Mouse (Mus musculus): Measurements from ENCODE around the gene Cdc42bpa. TPM values are rescaled to one million over a fixed set of nuclear protein-coding genes. Genes with fewer than 3 reads are reported as not detected.
A peak's percentile ranks its signal among the peaks of the same experiment; 100 is the strongest.

Cdc42bpa gene
- polyA plus RNA-seq, 1 experiment: 20.2 TPM

DNA sequence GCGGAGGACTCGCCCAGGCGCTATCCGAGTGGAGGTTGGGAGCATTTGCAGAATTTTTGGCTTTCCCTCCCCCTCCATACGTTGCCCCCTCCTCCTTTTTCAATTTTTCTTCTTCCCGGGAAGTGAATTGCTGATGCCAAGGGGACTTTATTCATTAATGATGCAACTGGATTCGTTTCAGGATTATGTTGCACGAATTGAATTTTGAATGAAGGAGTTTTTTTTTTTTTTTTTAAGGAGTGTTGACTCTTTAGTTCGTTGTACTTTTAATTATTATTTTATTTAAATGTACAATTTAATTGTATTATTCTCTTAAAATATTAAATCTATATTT, 238 bp downstream of the Cdc42bpa start:
- no peaks in the 10 kb centered on the region for H3K36me3 ChIP-seq (ENCODE audit: control insufficient read depth, insufficient read depth, low read length)
- H3K4me1 ChIP-seq (ENCODE audit: control insufficient read depth, insufficient read depth, low read length): peaks cover 10% of the 10 kb centered on the region; the same call in 1 of the 2 replicates
- H3K4me3 ChIP-seq (ENCODE audit: insufficient read depth, low read depth, low read length): peak overlapping the region; percentile 99
- no peaks in the 10 kb centered on the region for H3K27me3 ChIP-seq (replicated peaks; ENCODE audit: control insufficient read depth, insufficient read depth, low read length)
- H3K27ac ChIP-seq (ENCODE audit: insufficient read depth, low read depth, low read length): peak overlapping the region; percentile 95
- no peak for TF ChIP-seq CTCF (conservative IDR thresholded peaks at IDR 0.05; ENCODE audit: insufficient read depth, insufficient read length, low read depth, low read length)
- TF ChIP-seq POLR2A (IDR thresholded peaks at IDR 0.05; ENCODE audit: low read depth, low read length): no peak
- WGBS: under 1% methylated on average over 9 of the region's 9 CpGs
- DNase-seq: no peak

DNA sequence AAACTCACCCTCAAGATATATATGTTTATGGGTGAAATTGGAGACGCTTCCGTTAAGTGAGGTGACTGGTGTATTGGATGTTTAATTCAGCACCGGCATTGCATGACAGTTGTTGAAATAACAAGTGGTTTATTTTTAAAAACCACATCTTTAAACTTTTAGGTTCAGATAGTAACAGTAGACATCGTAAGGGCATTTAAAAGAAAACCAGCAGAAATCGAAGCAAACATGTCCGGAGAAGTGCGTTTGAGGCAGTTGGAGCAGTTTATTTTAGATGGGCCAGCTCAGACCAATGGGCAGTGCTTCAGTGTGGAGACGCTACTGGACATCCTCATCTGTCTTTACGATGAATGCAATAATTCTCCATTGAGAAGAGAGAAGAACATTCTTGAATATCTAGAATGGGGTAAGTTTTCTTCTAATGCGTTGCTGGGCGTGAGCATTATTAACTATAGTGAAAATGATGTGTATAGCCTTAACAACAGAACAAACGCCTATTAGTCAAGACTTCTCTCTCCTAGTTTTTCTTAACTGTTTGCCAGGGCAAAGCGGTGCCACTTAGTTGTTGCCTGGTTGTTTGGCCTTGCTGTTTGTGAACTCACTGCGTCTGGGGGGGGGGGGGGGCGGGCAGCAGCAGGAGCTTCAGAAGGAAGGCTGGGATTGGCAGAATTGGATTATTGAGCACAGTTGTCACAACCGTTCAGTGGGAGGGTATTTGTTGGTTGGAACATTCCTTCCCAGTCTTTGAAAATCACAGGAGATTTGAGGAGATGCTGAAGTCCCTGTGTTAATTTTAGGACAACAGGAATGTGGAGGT, 818 bp downstream of the Cdc42bpa start:
- no peaks in the 10 kb centered on the region for H3K36me3 ChIP-seq (ENCODE audit: control insufficient read depth, insufficient read depth, low read length)
- H3K27me3 ChIP-seq (replicated peaks; ENCODE audit: control insufficient read depth, insufficient read depth, low read length): no peaks in the 10 kb centered on the region
- H3K4me3 ChIP-seq (ENCODE audit: insufficient read depth, low read depth, low read length): peak overlapping the region; percentile 67
- WGBS: under 1% methylated on average over 16 of the region's 16 CpGs
- H3K4me1 ChIP-seq (ENCODE audit: control insufficient read depth, insufficient read depth, low read length): peaks cover 10% of the 10 kb centered on the region; the same call in 1 of the 2 replicates
- H3K27ac ChIP-seq (ENCODE audit: insufficient read depth, low read depth, low read length): no peak overlapping the region
- peak; percentile 18 for DNase-seq
- TF ChIP-seq CTCF (conservative IDR thresholded peaks at IDR 0.05; ENCODE audit: insufficient read depth, insufficient read length, low read depth, low read length): no peak

DNA sequence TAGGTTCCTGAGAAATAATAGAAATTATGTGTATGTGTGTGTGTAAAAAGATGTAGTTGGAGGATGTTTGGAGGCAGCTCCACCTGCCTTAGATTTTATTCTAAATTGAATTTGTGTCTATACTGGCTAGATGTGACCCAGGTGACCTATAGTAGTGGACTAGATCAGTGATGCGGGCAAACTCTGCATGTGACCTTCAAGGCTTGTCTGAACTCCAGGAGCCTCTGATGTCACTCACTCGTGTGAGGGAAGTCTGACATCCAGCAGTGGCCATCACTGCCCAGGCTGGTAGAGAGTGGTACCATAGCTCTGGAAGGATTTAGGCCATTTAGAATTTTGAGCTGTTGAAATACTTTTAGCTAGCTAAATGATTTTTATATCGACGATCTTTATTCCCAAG, 1.5 kb downstream of the Cdc42bpa start:
- Histone ChIP-seq H3K4me1 (ENCODE audit: control insufficient read depth, insufficient read depth, low read length) (peaks cover 10% of the 10 kb centered on the region; the same call in 1 of the 2 replicates), H3K27ac (ENCODE audit: insufficient read depth, low read depth, low read length) (no peak overlapping the region), H3K4me3 (ENCODE audit: insufficient read depth, low read depth, low read length) (peak overlapping the region; percentile 67), H3K27me3 (replicated peaks; ENCODE audit: control insufficient read depth, insufficient read depth, low read length) (no peaks in the 10 kb centered on the region), H3K36me3 (ENCODE audit: control insufficient read depth, insufficient read depth, low read length) (no peaks in the 10 kb centered on the region)
- peak; percentile 36 for DNase-seq
- 30% methylated on average over 4 of the region's 4 CpGs for WGBS
- no peak for TF ChIP-seq CTCF (conservative IDR thresholded peaks at IDR 0.05; ENCODE audit: insufficient read depth, insufficient read length, low read depth, low read length)
- TF ChIP-seq POLR2A (IDR thresholded peaks at IDR 0.05; ENCODE audit: low read depth, low read length): no peak

DNA sequence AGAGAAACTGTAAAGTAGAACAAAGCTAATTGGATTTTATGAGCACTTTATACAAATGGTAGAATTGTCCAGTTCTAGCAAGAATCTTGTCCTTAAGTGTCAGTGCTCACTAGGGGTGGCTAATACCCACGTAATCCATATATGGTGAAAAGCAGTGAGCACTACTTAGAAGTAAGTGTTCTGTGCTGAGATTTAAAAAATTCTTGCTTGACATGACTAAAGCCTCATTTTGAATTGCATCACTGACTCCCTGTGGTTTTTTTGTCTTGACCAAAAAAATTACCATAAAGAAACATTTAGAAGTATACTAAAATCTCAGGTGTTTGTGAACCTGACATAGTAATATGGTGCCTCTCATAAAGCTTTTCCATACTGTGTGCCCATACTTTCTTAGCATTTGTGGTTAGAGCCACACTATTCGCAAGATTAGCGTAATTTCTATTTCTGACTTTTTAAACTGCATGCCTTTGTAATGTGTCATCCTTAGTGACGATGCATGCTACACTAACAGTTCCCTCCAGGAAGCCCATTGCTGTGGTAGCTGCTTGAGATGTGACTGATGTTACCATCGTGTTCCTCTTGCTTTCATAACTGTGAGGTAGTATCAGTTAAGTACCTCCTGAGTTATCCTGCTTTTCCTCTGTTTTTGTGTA, 9.6 kb downstream of the Cdc42bpa start:
- Histone ChIP-seq H3K36me3 (ENCODE audit: control insufficient read depth, insufficient read depth, low read length) (no peaks in the 10 kb centered on the region), H3K27me3 (replicated peaks; ENCODE audit: control insufficient read depth, insufficient read depth, low read length) (no peaks in the 10 kb centered on the region), H3K4me3 (ENCODE audit: insufficient read depth, low read depth, low read length) (no peak overlapping the region), H3K4me1 (ENCODE audit: control insufficient read depth, insufficient read depth, low read length) (no peaks in the 10 kb centered on the region; the same call in 1 of the 2 replicates), H3K27ac (ENCODE audit: insufficient read depth, low read depth, low read length) (no peak overlapping the region)
- 54% methylated on average over 5 of the region's 5 CpGs for WGBS
- peak; percentile 17 for DNase-seq
- no peak for TF ChIP-seq CTCF (conservative IDR thresholded peaks at IDR 0.05; ENCODE audit: insufficient read depth, insufficient read length, low read depth, low read length)
- no peak for TF ChIP-seq POLR2A (IDR thresholded peaks at IDR 0.05; ENCODE audit: low read depth, low read length)

DNA sequence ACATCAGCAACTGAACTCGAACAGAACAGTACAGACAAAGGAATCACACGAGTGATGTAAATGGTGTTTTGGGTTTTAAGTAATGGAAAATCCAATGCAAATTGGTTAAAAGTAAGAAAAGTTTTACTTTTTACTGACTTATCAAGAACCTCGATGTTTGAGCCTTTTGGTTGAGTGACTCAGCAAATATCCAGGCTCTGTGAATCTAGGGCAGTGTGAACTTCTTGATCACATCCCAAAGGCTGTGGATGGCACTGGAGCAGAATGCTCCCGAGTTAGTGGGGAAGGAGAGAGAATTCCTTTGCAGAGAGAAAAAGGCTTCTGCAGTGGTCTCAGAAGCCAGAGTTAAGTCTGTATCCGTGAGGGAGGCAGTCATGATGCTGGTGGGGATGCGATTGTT, 14.7 kb downstream of the Cdc42bpa start:
- peak; percentile 29 for DNase-seq
- Histone ChIP-seq H3K27ac (ENCODE audit: insufficient read depth, low read depth, low read length) (0 out of 2 replicates have a peak overlapping the region, but pooled peaks have one; percentile 28), H3K27me3 (replicated peaks; ENCODE audit: control insufficient read depth, insufficient read depth, low read length) (no peaks in the 10 kb centered on the region), H3K36me3 (ENCODE audit: control insufficient read depth, insufficient read depth, low read length) (no peaks in the 10 kb centered on the region), H3K4me1 (ENCODE audit: control insufficient read depth, insufficient read depth, low read length) (peaks cover 10% of the 10 kb centered on the region), H3K4me3 (ENCODE audit: insufficient read depth, low read depth, low read length) (no peak overlapping the region)
- WGBS: 70% methylated on average over 6 of the region's 6 CpGs
- TF ChIP-seq CTCF (conservative IDR thresholded peaks at IDR 0.05; ENCODE audit: insufficient read depth, insufficient read length, low read depth, low read length) (no peak), POLR2A (IDR thresholded peaks at IDR 0.05; ENCODE audit: low read depth, low read length) (no peak)

DNA sequence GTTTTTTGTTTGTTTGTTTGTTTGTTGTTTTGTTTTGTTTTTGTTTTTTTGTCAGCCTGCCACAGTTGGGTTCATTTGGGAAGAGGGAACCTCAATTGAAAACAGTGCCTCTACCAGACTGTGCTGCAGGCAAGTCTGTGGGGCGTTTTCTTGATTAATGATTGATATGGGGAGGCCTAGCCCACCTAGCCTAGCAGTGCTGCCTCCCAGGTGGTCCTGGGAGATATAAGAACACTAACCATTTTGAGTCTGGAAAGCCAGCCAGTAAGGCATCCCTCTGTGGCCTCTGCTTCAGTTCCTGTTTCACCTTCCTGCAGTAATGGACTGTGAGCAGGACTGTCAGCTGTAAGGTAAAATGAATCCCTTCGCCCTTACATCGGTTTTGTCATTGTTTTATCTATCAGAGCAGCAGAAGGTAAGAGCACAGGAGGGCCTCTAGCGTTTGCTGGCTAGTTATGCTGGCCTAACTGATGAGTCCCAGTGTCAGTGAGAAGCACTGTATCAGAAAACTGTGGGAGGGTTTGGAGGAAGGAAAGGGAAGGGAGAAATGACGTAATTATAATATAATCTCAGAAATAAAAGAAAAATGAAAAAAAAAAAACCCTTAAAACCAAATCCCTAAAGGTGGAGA, 15.5 kb downstream of the Cdc42bpa start:
- Histone ChIP-seq H3K27me3 (replicated peaks; ENCODE audit: control insufficient read depth, insufficient read depth, low read length) (no peaks in the 10 kb centered on the region), H3K4me1 (ENCODE audit: control insufficient read depth, insufficient read depth, low read length) (peaks cover 10% of the 10 kb centered on the region), H3K27ac (ENCODE audit: insufficient read depth, low read depth, low read length) (no peak overlapping the region), H3K4me3 (ENCODE audit: insufficient read depth, low read depth, low read length) (no peak overlapping the region), H3K36me3 (ENCODE audit: control insufficient read depth, insufficient read depth, low read length) (no peaks in the 10 kb centered on the region)
- 44% methylated on average over 5 of the region's 5 CpGs for WGBS
- no peak for DNase-seq
- no peak for TF ChIP-seq CTCF (conservative IDR thresholded peaks at IDR 0.05; ENCODE audit: insufficient read depth, insufficient read length, low read depth, low read length)
- no peak for TF ChIP-seq POLR2A (IDR thresholded peaks at IDR 0.05; ENCODE audit: low read depth, low read length)

DNA sequence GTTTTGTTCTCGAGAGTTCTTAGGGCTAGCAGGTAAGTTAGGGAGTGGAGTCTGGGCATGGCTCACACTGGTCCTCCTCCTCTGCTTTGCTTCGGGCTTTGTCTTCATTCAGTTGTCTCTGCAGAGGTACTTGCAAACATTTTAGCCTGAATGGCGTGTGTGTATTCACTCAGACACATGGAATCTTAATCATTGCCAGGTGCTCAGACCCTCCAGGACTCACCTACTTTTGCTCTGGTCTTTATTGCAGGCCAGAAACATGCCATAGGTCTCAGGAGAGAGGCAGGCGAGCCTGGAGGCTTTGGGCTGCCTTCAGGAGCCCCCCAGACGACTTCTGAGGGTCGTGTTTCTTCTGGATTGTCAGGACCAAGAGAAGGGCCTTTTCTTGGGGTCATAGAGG, 17.2 kb downstream of the Cdc42bpa start:
- DNase-seq: no peak
- WGBS: 78% methylated on average over 6 of the region's 6 CpGs
- no peak overlapping the region for H3K4me3 ChIP-seq (ENCODE audit: insufficient read depth, low read depth, low read length)

More for the DNA sequence above, 17.2 kb downstream of the Cdc42bpa start:
- Histone ChIP-seq H3K4me1 (ENCODE audit: control insufficient read depth, insufficient read depth, low read length) (peaks cover 14% of the 10 kb centered on the region), H3K27me3 (replicated peaks; ENCODE audit: control insufficient read depth, insufficient read depth, low read length) (no peaks in the 10 kb centered on the region), H3K36me3 (ENCODE audit: control insufficient read depth, insufficient read depth, low read length) (no peaks in the 10 kb centered on the region), H3K27ac (ENCODE audit: insufficient read depth, low read depth, low read length) (no peak overlapping the region)
- TF ChIP-seq CTCF (conservative IDR thresholded peaks at IDR 0.05; ENCODE audit: insufficient read depth, insufficient read length, low read depth, low read length) (no peak), POLR2A (IDR thresholded peaks at IDR 0.05; ENCODE audit: low read depth, low read length) (no peak)

Data from kidney, adult 2 months (tissue).